Mouse (Mus musculus) stomach, postnatal 0 days (tissue): ENCODE measurements at regions not wholly inside any gene's neighbourhood (a gene's known extent, or its start where the extent isn't known, plus 50 kb on each side); places are given as distances from the start of the nearest gene placed in this dataset.

Experiments
- ATAC-seq: fragments of 200-750 bp; cut with Nextera tagmentation; 2 replicates; pipeline ENCODE4 v1.8.0; 2017; ENCODE audit not compliant: low FRiP score, low TSS enrichment
- DNase-seq: peaks from one replicate; pipeline ENCODE4 v3.0.0-alpha.2; 2016; ENCODE audit warnings: low spot score
- H3K27ac ChIP-seq: fragments of 300-500 bp; sonication (generic); replicated peaks from 2 replicates; pipeline ENCODE4 v1.5.1; 2014; ENCODE audit warnings: mild to moderate bottlenecking, control low read depth
- H3K27me3 ChIP-seq: fragments of 300-500 bp; sonication (generic); 2 replicates; pipeline ENCODE4 v1.6.1; 2014; ENCODE audit warnings: low read length; ENCODE audit not compliant: control insufficient read depth, insufficient read depth
- H3K36me3 ChIP-seq: fragments of 300-500 bp; sonication (generic); 2 replicates; pipeline ENCODE4 v1.6.1; 2014; ENCODE audit warnings: low read length, mixed read lengths; ENCODE audit not compliant: control insufficient read depth, insufficient read depth
- H3K4me1 ChIP-seq: fragments of 300-500 bp; sonication (generic); replicated peaks from 2 replicates; pipeline ENCODE4 v1.6.1; 2014; ENCODE audit warnings: antibody characterized with exemption; ENCODE audit not compliant: control insufficient read depth, insufficient read depth
- H3K4me2 ChIP-seq: fragments of 300-500 bp; sonication (generic); replicated peaks from 2 replicates; pipeline ENCODE4 v1.6.1; 2014; ENCODE audit warnings: low read depth, mild to moderate bottlenecking, control low read depth, moderate library complexity
- H3K4me3 ChIP-seq: fragments of 300-500 bp; sonication (generic); 2 replicates; pipeline ENCODE4 v1.5.1; 2014; ENCODE audit warnings: low read depth, low read length, control low read depth
- H3K9ac ChIP-seq: fragments of 300-500 bp; sonication (generic); 2 replicates; pipeline ENCODE4 v1.6.1; 2014; ENCODE audit warnings: mild to moderate bottlenecking, low read length, control low read depth, mixed read lengths
- H3K9me3 ChIP-seq: fragments of 300-500 bp; sonication (generic); 2 replicates; pipeline ENCODE4 v1.6.1; 2016; ENCODE audit warnings: low read length; ENCODE audit not compliant: control insufficient read depth
- CTCF ChIP-seq: IDR thresholded peaks from 2 replicates; pipeline ENCODE4 v1.5.1; 2016; ENCODE audit warnings: antibody characterized with exemption, low read depth, mild to moderate bottlenecking, moderate library complexity
- EP300 ChIP-seq: optimal IDR thresholded peaks from 2 replicates; pipeline ENCODE3; 2016; ENCODE audit warnings: antibody characterized with exemption
- WGBS: fragments of 180-500 bp; shearing (Covaris S2); extraction: QIAGEN DNeasy Blood & Tissue Kit; methylation state at CpG from one replicate; pipeline ENCODE4 v1.1.7; 2014; 5-methylcytosine and 5-hydroxymethylcytosine counted together

- H3K27ac ChIP-seq: no peak overlapping the region
- no peak for DNase-seq
- no peak for TF ChIP-seq EP300
- no peak for TF ChIP-seq CTCF
- H3K4me2 ChIP-seq: no peak overlapping the region
- 46% methylated on average over 5 of the region's 5 CpGs for WGBS
- no peaks in the 10 kb centered on the region for H3K9me3 ChIP-seq
- H3K9ac ChIP-seq: no peak overlapping the region
- no peaks in the 10 kb centered on the region for H3K36me3 ChIP-seq
- ATAC-seq: no peak
- no peak overlapping the region for H3K4me3 ChIP-seq
- no peaks in the 10 kb centered on the region for H3K27me3 ChIP-seq
- H3K4me1 ChIP-seq: no peaks in the 10 kb centered on the region
Measured at GRCm38 (mm10) chr3:128787686-128788085, 412.0 kb upstream of the Pitx2 start.

- Histone ChIP-seq H3K9me3 (no peaks in the 10 kb centered on the region), H3K27me3 (no peaks in the 10 kb centered on the region), H3K27ac (no peak overlapping the region), H3K4me1 (no peaks in the 10 kb centered on the region), H3K4me3 (no peak overlapping the region), H3K4me2 (no peak overlapping the region), H3K9ac (no peak overlapping the region), H3K36me3 (no peaks in the 10 kb centered on the region)
- no peak for TF ChIP-seq CTCF
- TF ChIP-seq EP300: no peak
- ATAC-seq: no peak
- no peak for DNase-seq
- WGBS: 80% methylated on average over 2 of the region's 2 CpGs
Measured at GRCm38 (mm10) chr3:128795931-128796330, 403.7 kb upstream of the Pitx2 start.

- Histone ChIP-seq H3K4me2 (no peak overlapping the region), H3K4me1 (no peaks in the 10 kb centered on the region), H3K4me3 (no peak overlapping the region), H3K27ac (no peak overlapping the region), H3K9me3 (no peaks in the 10 kb centered on the region), H3K36me3 (no peaks in the 10 kb centered on the region), H3K27me3 (no peaks in the 10 kb centered on the region), H3K9ac (no peak overlapping the region)
- 58% methylated on average over 1 of the region's 1 CpGs for whole genome bisulfite sequencing
- DNase-seq (no peak), ATAC-seq (no peak)
- TF ChIP-seq CTCF (no peak), EP300 (no peak)
Measured at GRCm38 (mm10) chr3:128797829-128798228, 401.8 kb upstream of the Pitx2 start.

GRCm38 (mm10) chr3:128829371-128830160 is 370.1 kb upstream of the Pitx2 start:
- no peak for ATAC-seq
- Histone ChIP-seq H3K27ac (no peak overlapping the region), H3K9me3 (no peaks in the 10 kb centered on the region), H3K4me2 (no peak overlapping the region), H3K9ac (no peak overlapping the region), H3K36me3 (no peaks in the 10 kb centered on the region), H3K4me1 (no peaks in the 10 kb centered on the region), H3K4me3 (no peak overlapping the region), H3K27me3 (no peaks in the 10 kb centered on the region)
- 49% methylated on average over 12 of the region's 12 CpGs for WGBS
- no peak for DNase-seq
- TF ChIP-seq CTCF: no peak
- no peak for TF ChIP-seq EP300

- Histone ChIP-seq H3K9me3 (no peaks in the 10 kb centered on the region), H3K4me2 (no peak overlapping the region), H3K27me3 (no peaks in the 10 kb centered on the region), H3K4me3 (no peak overlapping the region), H3K4me1 (no peaks in the 10 kb centered on the region), H3K9ac (no peak overlapping the region), H3K36me3 (no peaks in the 10 kb centered on the region), H3K27ac (no peak overlapping the region)
- TF ChIP-seq CTCF (no peak), EP300 (no peak)
- 74% methylated on average over 6 of the region's 6 CpGs for WGBS
- DNase-seq: no peak
- ATAC-seq: no peak
Measured at GRCm38 (mm10) chr3:128850327-128850977, 349.2 kb upstream of the Pitx2 start.

- Histone ChIP-seq H3K4me1 (no peaks in the 10 kb centered on the region), H3K36me3 (no peaks in the 10 kb centered on the region), H3K9ac (no peak overlapping the region), H3K27me3 (no peaks in the 10 kb centered on the region), H3K9me3 (no peaks in the 10 kb centered on the region), H3K4me3 (no peak overlapping the region), H3K4me2 (no peak overlapping the region), H3K27ac (no peak overlapping the region)
- 66% methylated on average over 5 of the region's 5 CpGs for WGBS
- no peak for ATAC-seq
- TF ChIP-seq EP300 (no peak), CTCF (no peak)
- DNase-seq: no peak
Measured at GRCm38 (mm10) chr3:128856515-128856914, 343.2 kb upstream of the Pitx2 start.
